Mouse (Mus musculus) gastrocnemius, postnatal 4 days (tissue): ENCODE results near the gene Sfmbt1. TPM values are rescaled to one million over a fixed set of nuclear protein-coding genes. Genes with fewer than 3 reads are reported as not detected.
"Not testable (repeated sequence)": the region's sequence is repeated elsewhere in the genome, so short reads cannot be mapped to it uniquely, and the experiment has no call there.

Experiments
- DNase-seq, 2 experiments: peaks; one replicate each; pipeline ENCODE4 v3.0.0; 2021 to 2022; ENCODE audit warnings: low spot score in 2 of 2, mixed read lengths in 2 of 2
- total RNA-seq, 2 experiments: library from RNA; stranded (reverse); gene quantifications; 2 replicates each; pipeline ENCODE4 v1.2.3; 2021

The Sfmbt1 gene
- total RNA-seq, 2 experiments from 2014 or later = 15.1 to 16.8 TPM

DNA sequence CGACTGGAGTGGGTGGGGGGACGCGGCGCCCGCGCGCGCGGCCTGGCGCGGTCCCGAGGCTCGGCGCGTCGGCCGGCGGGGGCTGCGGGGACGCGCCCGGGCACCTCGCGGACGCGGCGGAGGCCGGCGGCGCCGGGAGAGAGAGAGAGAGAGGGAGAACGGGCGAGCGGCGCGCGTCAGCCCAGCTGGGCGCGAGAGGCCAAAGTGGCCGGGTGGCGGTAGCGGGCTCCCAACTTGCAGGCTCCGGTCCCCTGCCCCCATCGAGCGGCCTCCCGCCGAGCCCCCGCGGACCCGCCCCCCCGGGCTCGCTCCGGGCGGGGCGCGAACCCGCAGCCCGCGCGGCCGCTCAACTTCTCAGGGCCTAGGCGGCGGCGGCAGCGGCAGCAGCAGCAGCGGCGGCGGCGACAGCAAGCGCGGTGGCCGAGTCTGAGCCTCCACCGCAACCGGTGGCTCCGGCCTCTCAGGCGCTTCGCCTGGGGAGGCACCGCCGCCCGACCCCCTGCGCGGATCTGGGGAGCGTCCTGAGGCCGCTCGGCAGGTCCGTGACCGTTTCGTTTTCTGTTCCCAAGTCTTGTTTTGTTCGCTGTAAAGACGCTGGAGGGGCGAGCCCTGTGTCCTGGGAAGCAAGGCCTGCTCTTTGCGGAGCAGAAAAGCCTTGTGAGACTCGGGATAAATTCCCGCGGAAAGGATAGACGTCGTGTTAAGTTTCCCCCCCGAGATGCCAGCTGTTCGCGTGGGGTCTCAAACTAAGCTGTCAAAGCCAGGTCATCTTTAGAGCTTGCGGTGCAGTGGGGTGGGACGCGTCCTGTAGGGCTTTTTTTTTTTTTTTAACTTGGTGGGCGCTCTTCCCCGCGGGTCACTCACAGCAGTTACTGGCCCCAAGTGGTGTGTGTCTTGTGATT, 1.7 kb downstream of the Sfmbt1 start:
- peak; percentile 52 to 70 for DNase-seq

DNA sequence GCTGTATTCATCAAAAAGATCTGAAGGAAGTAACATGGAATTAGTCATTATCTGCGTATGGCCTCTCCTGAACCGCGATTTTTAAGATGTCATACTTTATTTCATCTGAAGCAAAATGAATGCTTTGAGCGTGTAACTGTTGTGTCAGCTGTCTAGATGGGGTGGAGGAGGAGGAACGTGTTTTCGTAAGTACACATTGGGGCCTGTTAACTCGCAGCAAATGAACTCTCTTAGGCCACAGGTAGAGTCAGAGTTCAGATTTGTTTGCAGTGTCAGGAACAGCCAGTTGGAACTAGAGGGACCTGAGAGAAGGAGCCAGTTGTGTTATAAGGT, 2.3 kb downstream of the Sfmbt1 start:
- DNase-seq = no peak

DNA sequence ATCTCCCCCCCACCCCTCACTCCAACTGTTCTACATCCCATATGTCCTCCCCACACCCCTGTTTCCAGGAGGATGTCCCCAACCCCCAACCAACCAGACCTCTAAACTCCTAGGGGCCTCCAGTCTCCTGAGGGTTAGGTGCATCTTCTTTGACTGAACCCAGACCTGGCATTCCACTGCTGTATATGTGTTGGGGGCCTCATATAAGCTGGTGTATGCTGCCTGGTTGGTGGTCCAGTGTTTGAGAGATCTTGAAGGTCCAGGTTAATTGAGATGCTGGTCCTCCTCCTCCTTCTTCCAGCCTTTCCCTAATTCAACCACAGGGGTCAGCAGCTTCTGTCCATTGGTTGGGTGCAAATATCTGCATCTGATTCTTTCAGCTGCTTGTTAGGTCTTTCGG, 4.0 kb downstream of the Sfmbt1 start:
- not testable (repeated sequence) for DNase-seq

DNA sequence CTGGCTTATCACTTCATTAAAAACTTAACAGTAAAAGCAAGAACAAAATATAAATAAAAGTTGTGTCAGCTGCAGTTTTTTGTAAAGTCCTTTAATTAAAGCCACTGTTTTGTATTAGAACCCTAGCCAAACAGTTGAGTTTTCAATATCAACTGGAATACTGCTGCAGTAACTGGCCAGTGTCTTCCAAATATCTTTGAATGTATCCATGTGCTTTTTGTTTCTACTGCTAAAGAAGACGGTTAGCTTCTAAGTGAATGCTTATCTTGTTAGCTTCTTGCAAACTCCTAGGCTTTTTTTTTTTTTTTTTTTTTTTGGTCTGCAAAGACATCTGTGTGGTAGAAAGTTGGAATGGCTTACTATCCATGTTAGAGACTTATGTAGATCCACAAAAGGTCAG, 4.9 kb downstream of the Sfmbt1 start:
- DNase-seq = no peak

DNA sequence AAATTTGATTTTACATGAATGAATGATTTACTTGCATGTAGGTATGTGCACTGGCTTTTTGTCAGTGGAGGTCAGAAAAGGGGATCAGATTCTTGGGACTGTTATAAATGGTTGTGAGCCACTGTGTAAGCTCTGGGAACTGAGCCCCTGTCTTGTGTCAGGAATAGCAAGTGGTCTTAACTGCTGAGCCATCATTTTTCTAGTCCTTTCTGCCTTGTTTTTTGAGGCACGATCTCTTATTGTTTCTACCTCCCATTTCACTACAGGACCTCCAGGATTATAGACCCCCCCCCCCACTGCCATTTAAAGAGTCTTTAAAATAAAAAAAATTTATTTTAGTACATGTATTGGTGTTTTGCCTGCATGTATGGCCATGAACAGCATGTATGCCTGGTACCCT, 7.2 kb downstream of the Sfmbt1 start:
- no peak for DNase-seq

DNA sequence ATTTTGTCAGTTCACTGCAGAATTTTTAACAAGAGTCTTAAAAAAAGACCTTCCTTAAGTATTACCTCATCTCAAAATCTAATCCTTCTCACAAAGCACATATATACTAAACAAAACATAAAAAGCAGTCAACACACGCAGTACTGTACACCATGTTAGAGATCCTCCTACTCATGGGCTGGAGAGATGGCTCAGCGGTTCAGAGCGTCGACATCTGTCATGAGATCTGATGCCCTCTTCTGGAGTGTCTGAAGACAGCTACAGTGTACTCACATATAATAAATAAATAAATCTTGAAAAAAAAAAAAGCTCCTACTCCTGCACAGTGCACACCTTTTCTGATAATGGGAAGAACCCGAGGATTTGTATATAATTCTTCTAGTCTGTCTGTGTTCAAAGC, 7.8 kb downstream of the Sfmbt1 start:
- no peak for DNase-seq

DNA sequence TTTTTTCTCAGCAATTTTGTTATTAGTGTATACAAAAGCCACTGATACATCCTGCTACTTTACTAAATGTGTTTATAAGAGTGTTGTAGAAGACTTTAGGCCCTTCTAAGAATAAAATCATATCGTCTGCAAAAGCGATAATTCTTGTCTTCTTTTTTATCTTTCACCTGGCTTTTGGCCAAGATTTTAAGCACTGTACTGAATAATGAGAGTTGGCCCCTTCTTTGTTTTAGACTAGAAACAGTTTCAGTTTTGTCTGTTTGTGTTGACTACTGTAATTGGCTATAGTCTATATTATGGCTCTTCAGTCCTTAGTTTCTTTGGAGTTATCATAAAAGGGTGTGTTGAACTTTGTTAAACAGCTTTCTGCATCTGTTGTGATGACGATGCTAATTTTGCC, 17.2 kb downstream of the Sfmbt1 start:
- DNase-seq = no peak

DNA sequence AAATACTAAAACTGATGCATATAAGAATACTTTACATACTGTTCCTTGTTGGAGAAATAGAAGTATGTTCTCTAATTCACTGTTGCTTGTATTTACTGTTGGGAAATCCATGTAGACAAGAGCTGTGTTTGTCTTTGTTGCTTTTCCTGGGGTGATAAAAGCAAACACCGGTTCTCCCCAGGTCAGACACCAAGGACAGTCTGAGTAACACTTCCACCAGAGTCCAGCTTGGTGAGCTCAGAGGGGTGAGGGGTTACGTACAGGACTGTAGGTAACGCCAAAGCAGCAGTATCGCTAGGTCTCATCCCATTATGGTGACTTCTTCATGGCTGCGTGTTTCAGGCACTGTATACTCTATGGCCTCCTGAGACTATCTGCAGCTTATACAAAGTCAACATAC, 20.0 kb downstream of the Sfmbt1 start:
- DNase-seq = no peak

DNA sequence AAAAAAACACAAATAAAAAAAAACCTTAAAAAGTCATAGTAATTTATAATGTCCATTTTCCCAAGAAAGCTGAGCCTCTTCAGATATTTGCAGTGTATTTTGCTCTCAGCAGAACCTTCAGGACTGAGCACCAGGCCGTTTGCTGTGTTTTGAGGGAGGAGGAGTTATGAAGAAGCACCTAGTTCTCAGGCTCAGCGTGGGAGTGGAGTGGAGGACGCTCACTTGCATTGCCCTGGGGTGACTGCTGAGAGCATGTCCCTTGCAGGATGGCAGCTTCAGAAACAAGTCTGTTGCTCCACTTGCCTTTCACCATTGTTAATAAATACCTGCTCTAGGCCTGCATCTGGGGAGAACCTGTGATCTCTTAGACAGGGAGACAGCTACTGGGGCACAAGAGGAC, 21.2 kb downstream of the Sfmbt1 start:
- DNase-seq = no peak

DNA sequence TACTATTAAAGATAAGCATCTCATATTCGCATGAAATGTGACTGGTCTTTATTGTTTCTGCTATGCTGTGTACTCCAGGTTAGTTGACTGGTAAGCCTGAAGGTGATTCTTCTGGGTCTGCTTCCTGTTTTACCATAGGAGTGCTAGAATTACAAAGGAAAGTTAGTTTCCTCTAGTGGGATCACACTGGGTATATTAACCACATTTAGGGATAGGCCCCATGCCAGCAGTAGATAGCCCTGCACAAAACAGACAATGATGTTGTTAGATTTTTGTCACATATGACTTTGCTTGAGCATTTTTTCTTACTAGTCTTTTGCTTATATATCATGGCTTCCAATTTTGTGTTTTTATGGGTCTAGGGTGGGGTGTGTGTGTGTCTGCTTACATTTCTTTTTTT, 21.8 kb downstream of the Sfmbt1 start:
- no peak for DNase-seq

DNA sequence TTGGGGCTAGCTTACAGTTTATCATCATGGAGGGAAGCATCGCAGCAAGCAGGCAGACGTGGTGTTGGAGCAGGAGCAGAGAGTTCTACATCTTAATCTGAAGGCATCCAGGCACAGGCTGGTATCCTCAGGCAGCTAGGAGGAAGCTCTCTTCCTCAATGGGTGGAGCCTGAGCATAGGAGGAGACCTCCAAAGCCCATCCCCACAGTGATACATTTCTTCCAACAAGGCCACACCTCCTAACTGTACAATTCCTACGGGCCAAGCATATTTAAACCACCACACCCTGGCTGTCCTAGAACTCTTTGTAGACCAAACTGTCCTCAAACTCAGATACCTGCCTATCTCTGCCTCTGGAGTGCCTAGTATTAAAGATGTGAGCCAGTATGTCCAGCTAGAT, 29.2 kb downstream of the Sfmbt1 start:
- DNase-seq = no peak

DNA sequence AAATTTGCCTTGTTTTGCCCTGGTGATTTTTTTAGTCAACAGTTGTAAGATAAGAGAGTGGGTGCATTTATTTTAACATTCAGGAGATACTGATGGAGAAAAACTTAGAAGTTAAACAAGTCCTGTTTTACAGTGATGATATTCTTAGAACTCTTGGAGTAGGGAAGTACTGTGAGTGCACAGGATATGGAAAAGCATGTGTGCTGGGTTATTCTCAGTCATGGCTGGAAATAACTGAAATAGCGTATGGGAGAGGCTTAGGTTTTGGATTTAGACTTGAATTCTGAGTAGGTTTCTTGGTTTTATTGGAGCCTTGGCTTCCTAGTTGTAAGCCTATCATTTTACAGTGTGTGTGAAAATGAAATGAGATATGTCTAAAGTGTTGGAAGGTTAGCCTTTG, 31.5 kb downstream of the Sfmbt1 start:
- no peak for DNase-seq

DNA sequence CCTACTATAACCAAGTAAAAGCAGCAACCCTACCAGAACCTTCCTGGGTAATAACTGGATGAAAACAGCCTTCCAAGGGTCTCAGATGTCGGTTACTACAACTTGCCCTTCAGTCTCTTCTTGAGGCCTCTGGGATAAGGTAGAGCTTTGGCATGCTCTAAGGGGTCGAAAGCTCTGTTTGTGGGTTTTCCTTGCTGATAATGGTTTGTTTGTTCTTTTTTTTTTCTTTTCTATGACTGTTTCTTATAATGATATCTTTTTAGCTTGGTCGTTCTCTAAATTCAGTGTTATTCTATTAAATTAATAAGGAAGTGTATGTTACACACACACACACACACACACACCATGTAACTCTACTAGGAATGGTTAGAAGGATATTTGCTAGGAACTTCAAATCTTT, 42.6 kb downstream of the Sfmbt1 start:
- DNase-seq = no peak

DNA sequence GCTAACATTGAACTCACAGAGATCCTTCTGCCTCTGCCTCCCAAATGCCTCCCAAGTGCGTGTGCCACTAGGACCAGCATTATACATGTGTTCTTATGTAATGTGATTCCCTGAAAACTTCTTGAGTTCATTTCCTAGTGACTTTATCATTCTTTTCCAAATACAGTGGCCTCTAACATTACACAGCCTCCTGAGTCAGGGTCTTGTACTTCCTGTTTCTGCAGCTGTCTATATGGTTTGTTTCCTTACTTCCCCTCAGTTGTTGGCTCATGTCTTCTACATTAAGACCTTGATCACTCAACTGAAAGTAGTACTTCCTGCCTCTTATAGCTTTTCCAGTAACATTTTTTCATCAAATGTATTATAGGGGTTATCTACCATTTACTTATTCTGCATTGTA, 46.6 kb downstream of the Sfmbt1 start:
- no peak for DNase-seq

DNA sequence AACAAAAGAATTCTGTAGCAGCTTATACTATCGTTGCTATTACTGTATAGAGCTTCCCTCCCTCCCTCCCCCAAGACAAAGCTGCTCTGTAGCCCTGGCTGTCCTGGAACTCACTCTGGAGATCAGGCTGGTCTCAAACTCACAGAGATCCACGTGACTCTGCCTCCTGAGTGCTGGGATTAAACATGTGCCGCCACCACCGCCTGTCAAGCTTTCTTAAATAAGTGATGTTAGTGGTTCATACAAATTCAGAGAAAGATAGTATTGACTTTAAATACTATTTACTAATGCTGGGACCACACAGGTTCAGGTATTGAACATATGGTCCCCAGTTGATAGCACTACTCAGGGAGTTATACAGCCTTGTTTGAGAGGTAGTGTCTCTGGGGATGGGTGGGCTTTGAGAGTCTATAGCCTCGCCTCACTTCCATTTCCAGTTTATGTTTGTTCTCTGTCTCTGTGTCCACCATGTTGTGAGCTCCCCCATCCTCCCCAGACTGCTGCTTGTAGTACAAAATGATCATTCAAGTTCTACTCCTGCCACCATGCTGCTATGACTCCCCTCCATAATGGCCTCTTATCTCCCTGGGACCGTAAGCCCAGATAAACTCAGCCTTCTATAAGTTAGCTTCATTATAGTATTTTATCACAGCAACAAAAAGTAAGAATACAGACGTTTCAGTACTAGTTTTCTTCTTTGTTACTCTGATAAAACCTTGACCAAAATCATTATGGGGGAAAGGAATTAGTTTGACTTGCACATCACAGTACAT, 47.7 kb downstream of the Sfmbt1 start:
- DNase-seq = no peak

DNA sequence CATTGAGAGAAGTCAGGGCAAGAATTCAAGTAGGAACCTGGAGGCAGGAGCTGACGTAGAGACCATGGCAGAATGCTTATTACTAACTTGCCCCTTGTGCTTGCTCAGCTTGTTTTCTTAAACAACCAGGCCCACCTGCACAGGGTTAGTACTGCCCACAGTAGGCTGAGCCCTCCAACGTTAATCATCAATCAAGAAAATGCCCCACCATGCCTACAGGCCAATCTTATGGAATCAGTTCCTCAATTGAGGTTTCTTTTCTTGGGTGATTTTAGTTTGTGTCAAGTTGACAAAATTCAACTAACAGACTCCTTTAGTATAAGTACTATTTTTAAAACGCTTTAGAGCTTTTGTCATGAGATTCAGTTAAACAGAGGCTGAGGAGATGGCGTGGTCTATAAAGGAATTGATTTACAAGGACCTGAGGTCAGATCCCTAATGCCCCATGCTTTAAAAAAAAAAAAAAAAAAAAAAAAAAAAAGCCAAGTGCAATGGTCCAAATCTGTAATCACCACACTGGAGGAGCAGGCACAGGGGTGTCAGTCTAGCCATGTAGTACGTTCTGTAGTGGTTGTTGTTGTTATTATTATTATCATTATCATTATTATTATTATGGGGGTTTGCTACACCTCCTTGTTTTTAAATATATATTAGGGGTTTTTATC, 48.4 kb downstream of the Sfmbt1 start:
- no peak for DNase-seq

DNA sequence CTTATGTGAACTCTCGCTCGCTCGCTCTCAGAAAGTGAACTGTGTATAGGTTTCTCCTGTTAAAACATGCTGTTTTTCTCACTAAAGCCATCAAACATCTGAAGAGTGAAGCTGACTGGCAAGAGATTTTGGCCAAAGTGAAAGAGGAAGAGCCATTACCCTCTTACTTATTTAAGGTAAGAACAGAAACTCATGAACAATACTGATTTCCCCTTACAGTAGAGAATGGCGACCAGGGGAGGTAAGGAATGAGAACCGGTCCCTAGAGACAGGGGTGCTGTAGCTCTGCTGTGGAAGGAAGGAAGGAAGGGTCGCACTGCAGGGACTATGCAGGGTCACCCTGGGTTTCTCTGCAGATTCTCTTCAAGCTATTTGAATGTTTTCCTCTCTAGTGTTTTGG, 70.0 kb downstream of the Sfmbt1 start:
- DNase-seq = no peak

DNA sequence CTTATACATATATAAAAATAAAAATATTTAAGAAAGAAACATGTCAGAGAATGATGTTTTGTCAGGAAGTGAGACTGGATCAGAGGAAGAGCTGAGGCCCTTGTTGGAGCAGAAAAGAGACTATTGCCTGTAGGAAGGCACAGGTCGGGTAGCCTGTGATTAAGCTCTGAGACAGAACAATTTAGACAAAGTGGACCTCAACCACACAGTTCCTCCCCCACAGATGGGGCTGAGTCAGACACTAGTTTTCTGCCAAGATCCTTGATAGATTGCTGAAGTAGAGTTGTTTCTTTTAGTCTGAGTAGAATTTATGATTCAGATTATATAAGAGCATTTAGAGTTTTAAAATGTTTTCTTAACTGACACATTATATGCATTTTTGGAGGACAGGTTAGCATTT, 74.8 kb downstream of the Sfmbt1 start:
- no peak for DNase-seq

DNA sequence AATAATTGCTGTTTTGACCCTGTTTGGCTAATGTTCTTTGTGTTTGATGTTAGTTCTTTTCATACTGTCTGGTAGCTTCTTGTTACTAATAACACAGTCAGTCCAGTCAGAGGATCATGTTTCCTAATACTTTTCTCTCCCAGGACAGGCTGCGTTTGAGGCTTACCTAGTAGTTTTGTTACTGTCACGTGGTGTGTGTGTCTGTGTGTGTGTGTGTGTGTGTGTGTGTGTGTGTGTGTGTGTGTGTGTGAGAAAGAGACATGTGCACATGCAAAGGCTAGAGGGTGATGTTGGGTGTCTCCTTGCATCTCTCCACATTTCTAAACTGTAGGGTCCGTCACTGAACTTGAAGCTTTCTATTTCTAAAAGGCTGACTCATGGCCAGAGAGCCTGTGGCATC, 78.2 kb downstream of the Sfmbt1 start:
- DNase-seq = no peak

DNA sequence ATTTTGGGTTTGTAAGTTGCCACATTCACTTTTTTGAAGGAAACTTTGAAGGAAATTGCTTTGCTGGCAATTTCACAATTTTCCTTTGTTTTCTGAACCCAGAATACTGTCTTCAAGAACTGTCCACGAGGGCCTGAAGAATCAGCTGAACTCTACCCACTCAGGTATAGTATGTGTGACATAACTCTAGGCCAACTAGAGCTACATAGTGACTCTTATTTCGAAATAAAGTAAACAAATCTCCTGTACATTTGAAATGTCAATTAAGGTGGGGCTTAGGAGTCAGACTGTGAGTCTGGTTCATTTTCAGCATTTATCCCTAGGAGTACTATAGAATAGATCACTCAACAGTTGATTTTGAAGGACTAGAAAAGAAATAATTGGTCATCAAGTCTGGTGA, 87.1 kb downstream of the Sfmbt1 start:
- no peak for DNase-seq

DNA sequence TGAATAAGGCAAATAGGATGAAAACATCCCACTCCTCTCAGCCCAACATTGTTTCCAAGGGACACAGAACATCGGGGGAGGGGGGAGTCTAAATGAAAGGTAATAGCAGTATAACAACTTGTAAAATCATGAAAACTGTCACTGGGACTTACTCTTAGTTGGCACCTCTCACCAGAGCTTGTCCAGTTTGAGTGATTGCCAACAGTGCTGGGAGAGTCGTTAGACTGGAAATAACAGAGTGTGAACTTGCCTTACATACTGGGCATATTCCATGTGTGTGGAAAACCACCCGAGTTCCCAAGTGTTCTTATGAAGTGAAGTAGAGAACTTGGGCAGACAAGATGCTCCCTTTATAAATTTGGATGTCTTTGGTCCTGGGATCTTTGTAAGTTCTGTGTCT, 106.5 kb downstream of the Sfmbt1 start:
- DNase-seq = no peak

DNA sequence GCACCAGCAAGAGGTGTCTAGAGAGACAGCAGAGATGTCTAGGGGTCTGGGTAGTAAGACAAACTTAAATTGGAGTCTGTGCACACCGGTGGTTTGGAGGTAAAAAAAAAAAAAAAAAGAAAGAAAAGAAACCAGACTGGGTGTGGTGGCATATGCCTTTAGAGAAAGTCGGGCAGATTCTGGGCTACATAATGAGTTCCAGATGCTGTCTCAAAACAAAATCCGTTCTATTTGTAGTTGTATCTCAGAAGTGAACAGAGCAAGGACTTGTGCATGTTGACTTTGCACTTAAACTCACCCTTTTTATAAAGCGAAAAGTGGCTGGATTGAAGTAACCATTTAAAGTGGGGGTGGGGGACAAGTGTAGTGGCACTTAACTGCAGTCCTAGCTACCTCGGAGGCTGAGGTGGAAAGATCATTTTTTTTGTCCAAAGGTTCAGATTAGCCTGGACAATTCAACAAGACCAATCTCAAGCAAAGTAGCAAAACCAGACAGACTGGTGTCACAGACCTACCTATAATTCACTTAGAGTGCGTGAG, 109.9 kb downstream of the Sfmbt1 start:
- DNase-seq = no peak
